Mouse (Mus musculus) megakaryocyte, embryonic 14.5 days (primary cell): Measurements from ENCODE around the gene Ncor2.

ENCODE experiments used
- FLI1 ChIP-seq: IDR thresholded peaks from 2 replicates; pipeline ENCODE4 v1.6.1; 2012; ENCODE audit warnings: low read length, inconsistent platforms, mixed read lengths
- GATA1 ChIP-seq: IDR thresholded peaks from 3 replicates; pipeline ENCODE4 v1.6.1; 2012; ENCODE audit warnings: mixed read lengths, low read length, inconsistent platforms, borderline replicate concordance

GRCm38 (mm10) chr5:125112588-125112987, 66.4 kb downstream of the Ncor2 start:
- TF ChIP-seq GATA1 = no peak
- TF ChIP-seq FLI1 = no peak
